1 mouse cellular context compared by ENCODE assay signal in the genomic region with DNA sequence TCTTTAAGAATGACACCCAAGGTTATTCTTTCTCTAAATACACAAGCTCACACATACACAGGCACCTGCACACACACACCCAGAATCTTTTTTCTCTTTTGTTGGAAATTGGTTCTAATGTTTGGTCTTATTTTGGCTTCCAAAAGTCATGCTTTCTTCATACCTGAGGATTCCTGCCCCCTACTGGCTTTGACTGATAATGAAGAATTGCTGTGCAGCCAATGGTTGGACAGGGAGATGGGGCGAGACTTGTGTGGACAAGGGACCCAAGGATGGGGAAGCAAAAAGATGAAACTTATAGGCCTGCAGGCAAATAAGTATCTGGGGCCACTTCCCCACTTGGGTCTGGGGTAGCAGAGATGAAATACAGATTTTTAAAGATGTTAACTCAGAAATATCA.
A peak's percentile ranks its signal among the peaks of the same experiment; 100 is the strongest.
TF ChIP-seq lines count a peak whose summit lies in the region.

No protein-coding gene starts in this region.

TF ChIP-seq in MEL, 35 proteins besides CTCF, POLR2A, EP300 and RAD21 (continued from another document):
- TF ChIP-seq SMC3 (IDR thresholded peaks at IDR 0.05; ENCODE audit: low read depth, low read length) (peak; percentile 35; the same call in 1 of the 2 replicates), TAL1 (IDR thresholded peaks at IDR 0.05; ENCODE audit: low read length) (no peak), SIN3A (IDR thresholded peaks at IDR 0.05; ENCODE audit: low read length) (no peak), POLR2AphosphoS2 (IDR thresholded peaks at IDR 0.05; ENCODE audit: low read length) (no peak), MEF2A (IDR thresholded peaks at IDR 0.05; ENCODE audit: extremely low read depth, insufficient replicate concordance, low read depth, low read length, poor library complexity, severe bottlenecking) (no peak), USF2 (IDR thresholded peaks at IDR 0.05; ENCODE audit: borderline replicate concordance in 1 of 2, insufficient read depth in 1 of 2, low read depth in 1 of 2, low read length in 2 of 2) (no peak), NRF1 (IDR thresholded peaks at IDR 0.05; ENCODE audit: insufficient read depth, low read depth, low read length, poor library complexity, severe bottlenecking) (no peak)
TF ChIP-seq in MEL: peak in this region for 1.
